Mouse (Mus musculus) brain, embryonic 14.5 days (tissue): Measurements from ENCODE around the gene Rnf40. TPM values are rescaled to one million over a fixed set of nuclear protein-coding genes. Genes with fewer than 3 reads are reported as not detected.
A peak's percentile ranks its signal among the peaks of the same experiment; 100 is the strongest.
"Not testable (repeated sequence)": the region's sequence is repeated elsewhere in the genome, so short reads cannot be mapped to it uniquely, and the experiment has no call there.

Experiments
- DNase-seq: peaks from one replicate; pipeline ENCODE4 v3.0.0-alpha.2; 2011; ENCODE audit warnings: low read depth
- CTCF ChIP-seq: fragments of 200-500 bp; IDR thresholded peaks from 2 replicates; pipeline ENCODE4 v1.5.1; 2012; ENCODE audit warnings: inconsistent platforms, mild to moderate bottlenecking, moderate library complexity, borderline replicate concordance; ENCODE audit not compliant: insufficient read depth, insufficient read length; ENCODE audit errors: extremely low read depth
- POLR2A ChIP-seq: fragments of 200-500 bp; IDR thresholded peaks from 2 replicates; pipeline ENCODE4 v1.6.1; 2012; ENCODE audit warnings: mild to moderate bottlenecking, inconsistent platforms, borderline replicate concordance; ENCODE audit not compliant: poor library complexity, insufficient read depth, insufficient read length, severe bottlenecking; ENCODE audit errors: extremely low read depth
- polyA plus RNA-seq: library from polyadenylated mRNA; depleted of rRNA; stranded (reverse); fragments of >200 nt; gene quantifications from 2 replicates; pipeline ENCODE4 v1.2.3, GENCODE M21; 2012

Gene Rnf40
- polyA plus RNA-seq, 1 experiment, result 56.0 TPM

DNA sequence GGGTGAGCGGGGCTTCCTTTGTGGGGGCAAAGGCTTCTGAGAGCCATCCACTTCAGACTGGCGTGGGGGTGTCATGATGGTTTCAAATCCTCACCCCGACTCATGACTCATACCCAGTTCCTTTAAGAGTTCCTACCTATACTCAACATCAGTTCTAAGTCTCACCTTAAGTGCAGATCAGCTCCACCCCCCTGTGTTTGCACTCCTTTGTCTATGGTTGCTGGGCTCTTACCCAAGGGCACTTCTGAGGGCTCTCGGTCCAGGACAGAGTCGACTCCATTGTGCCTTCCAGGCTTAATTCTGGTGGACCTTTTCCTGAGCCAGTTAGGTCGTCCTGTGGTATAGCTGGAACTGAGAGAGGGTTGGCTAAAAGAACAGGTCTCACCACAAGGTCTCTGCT, 18.6 kb downstream of the Rnf40 start:
- TF ChIP-seq POLR2A (no peak), CTCF (no peak)

DNA sequence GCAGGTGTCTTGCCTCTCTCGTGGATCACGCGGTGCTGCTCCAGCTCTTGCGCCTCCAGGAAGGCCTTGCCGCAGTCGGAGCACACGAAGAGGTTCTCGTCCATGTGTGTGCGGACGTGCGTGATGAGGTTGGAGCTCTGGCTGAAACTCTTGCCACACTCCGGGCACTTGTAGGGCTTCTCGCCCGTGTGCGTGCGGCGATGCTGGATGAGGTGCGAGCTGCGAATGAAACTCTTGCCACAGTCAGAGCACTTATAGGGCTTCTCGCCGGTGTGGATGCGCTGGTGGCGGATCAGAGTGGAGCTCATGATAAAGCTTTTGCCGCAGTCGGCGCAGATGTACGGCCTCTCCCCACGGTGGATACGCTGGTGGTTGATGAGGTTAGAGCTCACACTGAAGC, 22.4 kb downstream of the Rnf40 start:
- DNase-seq, result no peak

More for the DNA sequence above, 18.6 kb downstream of the Rnf40 start:
- DNase-seq, result no peak

DNA sequence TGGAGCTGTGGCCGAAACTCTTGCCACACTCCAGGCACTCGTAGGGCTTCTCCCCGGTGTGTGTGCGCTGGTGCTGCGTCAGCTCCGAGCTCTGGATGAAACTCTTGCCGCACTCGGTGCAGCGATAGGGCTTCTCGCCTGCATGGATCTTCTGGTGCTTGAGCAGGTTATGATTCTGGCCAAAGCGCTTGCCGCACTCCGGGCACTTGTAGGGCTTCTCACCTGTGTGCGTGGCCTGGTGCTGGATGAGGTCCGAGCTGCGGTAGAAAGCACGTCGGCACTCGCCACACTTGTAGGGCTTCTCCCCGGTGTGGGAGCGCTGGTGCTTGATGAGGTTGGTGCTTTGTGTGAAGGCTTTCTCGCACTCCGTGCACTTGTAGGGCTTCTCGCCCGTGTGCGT, 23.0 kb downstream of the Rnf40 start:
- no peak for DNase-seq
- no peak for TF ChIP-seq POLR2A
- no peak for TF ChIP-seq CTCF

More for the DNA sequence above, 22.4 kb downstream of the Rnf40 start:
- TF ChIP-seq POLR2A, result no peak
- no peak for TF ChIP-seq CTCF

DNA sequence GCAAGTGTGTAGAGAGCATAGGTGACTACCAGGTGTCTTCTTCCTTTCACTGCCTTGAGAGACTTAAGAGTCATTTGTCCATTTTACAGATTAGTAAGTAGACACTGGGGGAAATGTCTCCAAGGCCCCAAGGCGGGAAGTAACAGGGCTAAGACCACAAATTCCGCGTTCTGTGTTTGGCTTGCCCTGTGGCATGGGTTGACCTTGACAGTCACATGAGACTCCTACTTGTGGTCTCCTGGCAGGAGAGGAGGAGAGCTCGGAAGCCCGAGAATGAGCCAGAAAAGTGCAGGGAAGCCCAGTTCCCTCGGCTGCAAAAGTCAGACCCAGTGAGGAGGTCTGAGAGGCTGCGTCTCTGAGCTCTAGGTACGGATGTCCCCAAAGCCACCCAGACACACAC, 24.9 kb downstream of the Rnf40 start:
- DNase-seq, result no peak
- no peak for TF ChIP-seq CTCF
- TF ChIP-seq POLR2A, result no peak

DNA sequence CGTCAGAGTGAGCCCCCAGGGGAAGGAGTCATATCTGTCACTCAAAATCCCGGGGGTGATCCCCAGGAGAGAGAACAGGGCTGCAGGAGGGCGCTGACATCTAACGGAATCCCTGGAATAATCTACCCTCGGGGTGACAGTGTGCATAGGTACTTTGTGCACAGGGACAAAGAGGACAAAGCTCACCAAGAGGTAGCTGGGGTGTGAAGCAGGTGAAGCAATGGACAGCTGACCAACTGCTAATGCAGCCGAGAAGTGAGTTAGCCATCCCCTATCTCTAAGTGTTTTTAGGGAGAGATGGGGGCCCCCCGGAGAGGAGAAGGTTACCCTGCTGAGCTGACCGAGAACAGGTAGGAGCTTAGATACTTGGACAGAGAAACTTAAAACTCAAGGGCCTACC, 25.5 kb downstream of the Rnf40 start:
- no peak for TF ChIP-seq POLR2A
- no peak for TF ChIP-seq CTCF
- no peak for DNase-seq

DNA sequence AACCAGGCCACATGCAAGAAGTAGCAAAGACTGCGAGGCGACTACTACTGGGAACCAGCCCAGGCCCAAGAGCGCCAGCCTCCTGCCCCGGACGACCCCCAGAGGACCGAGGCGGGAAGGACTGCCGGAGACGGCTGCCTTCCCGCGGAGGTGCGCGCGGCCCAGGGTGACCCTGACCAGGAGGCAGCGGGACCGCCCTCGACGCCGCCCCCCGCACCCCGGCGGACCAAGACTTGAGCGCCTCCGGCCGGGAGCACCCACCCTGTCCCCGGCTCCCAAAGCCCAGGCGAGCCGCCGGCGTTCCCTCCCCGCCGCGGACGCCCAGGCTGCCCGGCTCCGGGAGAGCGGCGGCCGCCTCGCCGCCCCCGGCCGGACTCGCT, 25.9 kb downstream of the Rnf40 start:
- TF ChIP-seq POLR2A (no peak), CTCF (no peak)
- peak; percentile 32 for DNase-seq

DNA sequence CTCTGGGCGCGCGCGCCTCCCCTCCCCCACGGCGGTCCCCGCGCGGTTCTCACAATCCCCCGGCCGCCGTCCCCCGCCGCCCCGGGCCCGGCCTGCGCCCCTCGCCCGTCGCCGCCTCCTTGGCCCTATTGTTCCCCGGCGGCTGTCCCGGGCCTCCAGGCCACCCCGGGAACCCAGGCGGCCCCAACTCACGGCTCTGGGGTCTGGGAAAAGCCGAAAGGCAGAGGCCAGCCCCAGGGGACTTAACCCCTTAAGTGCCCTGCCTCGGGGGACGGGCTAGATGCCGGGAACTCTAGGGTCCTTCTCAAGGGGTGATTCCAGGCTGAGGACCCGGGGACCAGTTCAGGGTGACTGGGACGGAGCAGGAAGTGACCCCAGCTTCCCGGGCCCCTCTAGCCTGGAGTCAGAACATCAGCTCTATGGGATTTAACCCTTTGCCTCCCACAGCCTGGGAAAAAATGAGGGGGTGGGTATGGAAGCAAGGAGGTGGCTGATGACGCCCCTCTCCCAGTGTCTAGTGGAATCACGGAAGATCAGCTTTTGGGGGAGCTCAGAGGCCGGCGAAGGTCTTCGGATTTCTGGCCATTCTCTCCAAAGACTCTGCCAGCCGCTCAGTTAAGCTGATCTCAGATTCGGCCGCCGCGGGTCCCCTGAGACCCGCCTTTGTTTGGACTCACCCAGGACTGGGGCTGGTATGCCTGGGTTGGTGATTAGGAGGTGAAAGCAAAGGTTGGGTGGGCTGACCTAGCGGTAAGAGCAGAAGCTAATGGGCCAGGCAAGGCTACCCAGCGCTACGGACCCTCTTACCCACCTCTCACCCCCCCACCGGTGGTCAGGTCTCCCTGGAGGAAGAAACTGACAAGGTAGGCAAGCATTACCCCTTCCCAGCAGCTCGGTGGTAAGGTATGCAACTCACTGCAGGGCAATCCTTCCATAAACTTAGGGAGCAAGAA, 26.6 kb downstream of the Rnf40 start, which contains the start of gene Zfp629:
Zfp629 (minus strand) TSS at position 907 of the 953 bp plus-strand sequence.
- TF ChIP-seq CTCF (no peak), POLR2A (no peak)
- peak; percentile 95 for DNase-seq

DNA sequence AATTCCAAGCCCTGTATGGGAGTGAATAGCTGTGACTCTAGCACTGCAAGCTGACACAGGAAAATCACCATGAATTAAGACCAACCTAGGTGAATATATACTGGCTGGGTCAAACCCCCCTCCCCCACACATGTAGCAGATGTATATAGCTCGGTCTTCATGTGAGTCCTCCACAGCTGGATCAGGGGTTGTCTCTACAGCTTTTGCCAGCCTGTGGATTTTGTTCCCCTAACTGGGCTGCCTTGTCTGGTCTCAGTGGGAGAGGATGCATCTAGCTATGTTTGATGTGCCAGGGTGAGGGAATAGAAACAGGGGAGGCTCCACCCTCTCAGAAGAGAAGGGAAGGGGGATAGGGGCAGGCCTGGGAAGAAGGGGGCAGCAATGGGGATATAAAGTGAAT, 27.8 kb downstream of the Rnf40 start:
- no peak for DNase-seq
- TF ChIP-seq CTCF (no peak), POLR2A (no peak)

DNA sequence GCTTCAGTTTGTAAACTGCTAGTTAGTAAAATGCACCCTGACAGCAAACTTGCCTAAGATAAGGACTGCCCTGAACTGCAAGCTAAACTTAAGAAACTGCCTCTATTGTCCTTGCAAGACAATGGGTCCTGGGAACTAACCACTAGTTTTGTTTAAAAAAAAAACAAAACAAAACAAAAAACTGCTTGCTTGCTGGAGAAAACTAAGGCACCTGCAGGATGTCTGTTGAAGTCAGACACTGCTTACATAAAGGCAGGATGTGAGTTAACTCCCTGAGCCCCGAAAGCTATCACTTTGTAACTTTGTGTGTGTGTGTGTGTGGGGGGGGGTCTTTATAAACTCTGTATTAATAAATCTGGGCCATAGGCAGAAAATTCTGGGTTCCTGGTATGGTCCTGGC, 28.3 kb downstream of the Rnf40 start:
- DNase-seq, result no peak
- TF ChIP-seq POLR2A (no peak), CTCF (no peak)

DNA sequence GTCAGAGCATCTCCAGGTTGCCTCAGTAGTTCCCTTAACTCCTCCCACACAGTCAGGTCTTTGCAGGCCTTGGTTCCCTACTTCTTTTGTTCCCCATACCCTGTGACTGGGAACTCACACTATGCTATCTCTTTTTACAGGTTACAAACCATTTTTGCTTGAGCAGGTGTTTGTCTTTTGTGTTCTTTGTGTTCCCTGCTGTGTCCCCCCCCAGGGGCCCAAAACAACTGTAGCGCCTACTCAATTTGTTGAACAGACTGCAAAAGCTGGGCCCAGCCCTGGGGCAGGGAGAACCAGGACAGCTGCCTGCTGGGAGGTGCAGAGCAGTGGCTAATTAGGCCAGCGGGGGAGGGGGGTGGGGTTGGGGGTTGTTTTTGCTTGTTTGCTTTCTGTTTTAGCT, 29.4 kb downstream of the Rnf40 start:
- TF ChIP-seq CTCF, result no peak
- no peak for TF ChIP-seq POLR2A
- peak; percentile 42 for DNase-seq

DNA sequence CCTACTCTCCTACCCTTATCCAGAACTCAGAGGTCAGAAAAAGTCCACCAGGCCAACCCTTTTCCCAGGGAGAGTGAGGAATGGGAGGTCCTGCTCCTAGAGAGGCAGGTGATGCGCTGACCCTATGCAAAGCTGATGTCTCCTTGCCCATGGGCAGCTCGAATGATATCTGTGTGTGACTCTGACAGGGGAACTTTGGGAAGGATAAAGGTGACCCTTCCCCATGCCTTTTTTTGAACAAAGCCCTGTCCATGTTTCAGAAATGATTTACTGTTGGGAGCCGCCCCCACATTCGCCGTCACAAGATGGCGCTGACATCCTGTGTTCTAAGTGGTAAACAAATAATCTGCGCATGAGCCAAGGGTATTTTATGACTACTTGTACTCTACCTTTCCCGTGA, 29.8 kb downstream of the Rnf40 start:
- DNase-seq, result not testable (repeated sequence)

DNA sequence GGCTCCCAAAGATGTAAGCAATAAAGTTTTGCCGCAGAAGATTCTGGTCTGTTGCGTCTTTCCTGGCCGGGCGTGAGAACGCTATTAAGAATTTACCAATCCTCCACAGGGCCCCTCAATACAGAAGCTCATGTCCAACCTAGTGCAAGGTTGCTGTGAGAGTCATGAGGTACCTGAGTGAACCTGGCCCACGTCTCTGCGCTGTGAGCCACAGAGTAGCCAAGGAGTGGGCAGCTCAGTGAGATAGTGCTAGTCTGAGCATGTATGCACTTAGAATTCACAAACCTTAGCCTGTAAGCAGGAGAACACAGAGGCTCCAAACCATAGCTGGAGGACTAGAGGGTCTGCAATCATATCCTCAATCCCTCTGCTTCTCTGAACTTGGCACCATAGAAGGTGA, 37.5 kb downstream of the Rnf40 start:
- DNase-seq, result no peak

DNA sequence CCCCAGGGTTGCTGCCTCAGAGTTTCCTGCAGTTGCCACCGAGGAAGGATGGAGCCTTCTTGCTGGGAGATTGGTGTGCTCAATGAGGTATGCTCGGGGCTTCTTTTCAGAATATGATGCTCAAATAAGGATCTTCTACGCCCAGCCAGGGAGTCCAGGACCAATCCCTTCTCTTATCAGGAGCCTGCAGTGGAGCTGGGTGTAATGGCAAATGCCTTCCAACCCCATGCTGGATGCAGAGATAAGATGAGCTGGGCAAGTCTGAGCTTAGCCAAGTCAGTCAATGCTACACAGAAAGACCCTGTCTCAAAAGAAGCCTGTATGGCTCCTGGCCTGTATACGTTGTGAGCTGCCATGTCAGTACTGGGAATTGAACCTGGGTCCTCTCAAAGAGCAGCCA, 37.9 kb downstream of the Rnf40 start:
- no peak for DNase-seq
- no peak for TF ChIP-seq POLR2A
- TF ChIP-seq CTCF, result no peak

More for the DNA sequence above, 37.5 kb downstream of the Rnf40 start:
- TF ChIP-seq CTCF (no peak), POLR2A (no peak)

DNA sequence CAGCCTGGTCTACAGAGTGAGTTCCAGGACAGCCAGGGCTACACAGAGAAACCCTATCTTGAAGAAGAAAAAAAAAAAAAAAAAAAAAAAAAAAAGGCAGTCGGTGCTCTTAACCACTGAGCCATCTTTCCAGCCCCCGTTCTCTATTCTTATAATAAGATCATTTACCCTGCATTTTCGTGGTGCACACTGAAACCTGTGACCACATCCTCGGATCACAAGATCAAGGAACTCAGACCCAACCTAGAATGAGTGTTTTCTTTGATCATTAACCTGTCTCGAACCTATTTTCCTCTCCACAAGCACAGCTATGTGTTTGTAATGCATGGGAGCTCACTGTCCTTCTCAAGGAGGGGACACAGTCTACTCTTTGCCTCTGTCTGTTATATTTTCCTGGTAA, 40.1 kb downstream of the Rnf40 start:
- no peak for DNase-seq
- no peak for TF ChIP-seq POLR2A
- TF ChIP-seq CTCF, result no peak
